Mouse (Mus musculus) urinary bladder, postnatal 14 days (tissue): ENCODE measurements around the gene Lrrc9.

Source experiments
- DNase-seq: peaks from one replicate; pipeline ENCODE4 v3.0.0; 2021; ENCODE audit warnings: low spot score

Gene Lrrc9

DNA sequence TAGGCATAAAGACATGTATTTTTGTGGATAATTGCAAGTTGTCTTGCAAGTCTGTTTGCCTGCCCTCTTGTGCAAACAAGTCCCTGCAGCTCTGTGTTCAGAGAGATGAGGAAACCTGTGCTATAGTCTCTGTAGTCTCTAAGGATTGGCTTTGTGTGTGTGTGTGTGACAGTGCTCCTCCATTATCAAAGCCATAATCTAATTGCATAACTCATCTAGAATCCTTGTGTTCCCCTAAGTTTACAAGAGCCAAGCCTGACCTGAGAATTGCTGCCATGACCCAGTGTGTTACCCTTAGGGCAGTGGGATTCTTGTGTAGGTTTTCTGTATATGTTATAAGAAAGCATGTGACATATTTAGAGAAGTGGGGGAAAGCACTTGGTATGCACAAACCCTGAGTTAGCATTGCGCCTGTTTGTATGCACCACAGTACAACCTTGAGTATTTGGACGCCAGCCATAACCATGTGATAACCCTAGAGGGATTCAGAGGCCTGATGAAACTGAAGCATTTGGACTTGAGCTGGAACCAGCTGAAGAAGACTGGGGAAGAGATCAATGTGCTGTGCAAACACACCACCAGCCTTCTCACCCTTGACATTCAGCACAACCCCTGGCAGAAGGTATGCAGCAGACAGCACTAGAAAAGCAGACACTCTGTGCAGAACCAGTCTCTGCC lies 35.2 kb downstream of the Lrrc9 start:
- DNase-seq = no peak

DNA sequence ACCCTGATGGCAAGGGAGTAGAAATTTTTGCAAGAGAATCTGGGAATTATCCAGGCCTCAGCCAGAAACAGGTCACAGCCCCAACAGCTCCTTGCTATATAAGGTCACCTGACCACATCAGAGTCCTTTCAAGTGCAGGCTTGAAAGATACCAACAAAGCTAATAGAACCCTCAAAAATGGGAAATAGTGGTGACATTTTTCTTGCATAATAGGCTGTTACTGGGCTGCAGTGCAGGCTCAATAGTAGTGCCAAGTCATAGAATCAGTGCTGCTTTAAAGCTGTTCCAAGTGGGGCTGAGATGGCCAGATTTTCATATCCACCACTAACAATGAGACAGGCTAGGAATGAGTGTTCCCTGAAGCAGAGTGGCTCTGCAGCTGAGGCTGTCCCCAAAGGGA lies 40.6 kb downstream of the Lrrc9 start:
- DNase-seq = no peak

DNA sequence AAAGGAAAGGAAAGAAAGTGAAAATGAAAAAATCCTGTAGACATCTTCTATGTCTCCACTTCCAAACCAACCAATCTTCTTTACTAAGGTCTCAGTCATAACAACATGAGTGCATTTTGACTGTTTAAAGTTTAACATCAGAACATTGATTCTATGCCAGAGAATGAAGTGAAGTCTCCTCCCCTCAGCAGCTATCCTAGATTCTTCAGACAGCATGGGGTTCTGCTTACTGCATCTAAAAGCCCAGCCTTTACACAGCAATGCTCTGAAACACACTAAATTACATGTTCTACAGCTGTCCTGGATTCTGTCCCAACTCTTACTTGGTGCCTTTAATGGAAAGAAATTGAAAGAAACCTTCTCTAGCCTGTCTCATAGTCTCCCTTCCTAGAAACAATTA lies 43.2 kb downstream of the Lrrc9 start:
- no peak for DNase-seq

DNA sequence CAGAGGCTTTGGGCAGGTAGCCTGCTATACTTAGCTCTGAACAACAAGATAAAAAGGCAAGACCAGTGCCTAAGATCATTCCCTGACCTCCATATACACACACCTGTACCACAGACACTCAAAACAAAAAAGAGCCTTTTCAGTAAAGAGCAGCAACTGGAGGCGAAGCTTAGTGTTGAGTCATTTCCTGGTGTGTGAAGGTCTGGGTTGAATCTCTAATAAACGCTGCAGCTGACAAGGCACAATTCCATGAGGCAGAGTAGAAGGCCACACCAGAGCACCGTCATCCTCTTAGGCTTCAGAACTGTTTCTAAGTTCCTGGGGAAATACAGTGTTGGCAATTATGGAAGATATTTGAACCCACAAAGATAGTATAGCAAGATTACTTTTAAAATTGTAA lies 45.8 kb downstream of the Lrrc9 start:
- DNase-seq = no peak

DNA sequence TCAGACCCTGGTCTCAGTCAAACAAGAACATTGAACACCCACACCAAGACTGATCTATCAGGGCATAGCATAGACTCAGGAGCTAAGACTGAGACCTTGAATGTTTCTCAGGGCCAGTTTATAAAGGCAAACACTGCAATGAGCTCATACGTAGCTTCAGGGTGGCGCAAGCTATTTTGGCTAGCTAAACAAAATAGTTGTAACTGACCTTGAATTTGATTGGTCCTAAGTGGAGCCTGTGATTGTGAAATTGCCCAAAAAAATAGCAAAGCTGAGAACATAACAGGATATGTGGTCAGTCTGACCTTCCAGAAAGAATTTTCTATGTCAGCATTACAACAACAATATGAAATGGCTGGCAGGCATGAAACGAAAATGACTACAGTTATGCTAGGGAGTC lies 48.3 kb downstream of the Lrrc9 start:
- no peak for DNase-seq

DNA sequence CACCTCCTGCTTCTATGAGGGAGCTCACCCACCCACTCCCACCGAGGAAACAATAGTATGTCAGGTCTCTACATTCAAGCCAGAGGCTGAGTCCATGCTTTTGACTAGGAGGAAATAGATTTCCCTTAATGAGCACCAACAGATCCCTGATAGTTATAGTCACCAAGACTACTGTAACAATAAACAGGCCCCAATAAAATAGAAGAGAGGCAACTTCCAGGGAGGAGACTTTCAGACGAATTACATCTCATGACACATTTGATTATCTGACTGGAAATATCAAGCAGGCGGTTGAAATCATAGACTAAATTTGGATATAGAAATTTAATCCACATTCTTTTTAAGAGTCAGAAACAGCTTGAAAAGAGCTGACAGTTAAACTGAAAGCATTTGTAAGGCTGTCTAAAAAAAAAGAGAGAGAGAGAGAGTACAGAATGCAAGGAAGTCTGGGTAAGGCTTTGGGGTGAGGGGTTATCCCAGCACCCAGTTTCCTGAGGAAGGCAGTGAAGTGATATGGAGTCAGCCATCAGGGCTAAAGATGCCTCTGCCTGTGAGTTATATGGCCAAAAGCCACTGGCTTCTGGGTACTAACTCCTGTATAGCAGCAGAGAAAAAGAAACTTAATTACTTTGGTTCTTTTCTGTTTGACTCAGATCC lies 49.5 kb downstream of the Lrrc9 start:
- DNase-seq = no peak

GRCm38 (mm10) chr12:72496866-72497600 lies 55.4 kb downstream of the Lrrc9 start:
- no peak for DNase-seq

DNA sequence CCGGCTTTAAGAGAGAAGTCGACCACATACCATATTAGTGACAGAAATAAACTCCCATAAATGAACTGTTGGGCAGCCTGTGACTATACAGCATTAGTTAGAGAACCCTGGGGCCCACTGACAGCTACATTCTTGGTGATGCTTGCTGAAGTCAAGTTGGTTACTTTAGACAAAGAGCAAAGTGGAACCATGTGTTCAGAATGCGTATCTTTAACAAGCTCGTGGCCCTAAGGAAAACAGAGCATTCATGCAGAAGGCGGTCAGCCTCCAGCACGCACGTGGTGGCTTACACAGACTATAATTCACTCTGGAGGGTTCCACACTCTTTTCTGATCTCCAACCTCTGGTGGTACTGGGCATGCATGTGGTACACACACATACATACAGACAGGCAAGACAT lies 67.9 kb downstream of the Lrrc9 start:
- no peak for DNase-seq

DNA sequence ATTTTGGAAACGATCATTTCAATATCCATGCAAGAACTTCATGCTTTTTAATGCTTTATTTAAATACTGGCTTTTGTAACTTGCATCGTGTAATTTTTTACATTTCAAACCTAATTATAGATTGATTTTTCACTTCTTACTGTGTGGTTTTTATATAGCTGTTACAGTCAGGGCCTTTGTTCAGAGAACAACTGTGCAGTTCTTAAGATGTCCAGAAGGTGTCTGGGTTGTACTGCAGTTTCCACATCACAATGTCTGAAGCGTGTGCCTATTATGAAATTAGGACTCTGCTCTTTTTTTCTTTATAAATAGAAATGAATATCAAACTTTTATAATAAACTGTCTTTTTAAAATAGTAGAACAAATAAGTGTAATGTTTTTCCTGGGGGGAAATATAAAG lies 73.8 kb downstream of the Lrrc9 start:
- DNase-seq = no peak

GRCm38 (mm10) chr12:72518114-72518728 lies 76.6 kb downstream of the Lrrc9 start:
- no peak for DNase-seq

GRCm38 (mm10) chr12:72519352-72519751 lies 77.7 kb downstream of the Lrrc9 start:
- DNase-seq = no peak

GRCm38 (mm10) chr12:72519855-72520254 lies 78.2 kb downstream of the Lrrc9 start:
- no peak for DNase-seq

GRCm38 (mm10) chr12:72520645-72521044 lies 79.0 kb downstream of the Lrrc9 start:
- DNase-seq = peak; percentile 72

GRCm38 (mm10) chr12:72525588-72525987 lies 83.9 kb downstream of the Lrrc9 start:
- DNase-seq = no peak

DNA sequence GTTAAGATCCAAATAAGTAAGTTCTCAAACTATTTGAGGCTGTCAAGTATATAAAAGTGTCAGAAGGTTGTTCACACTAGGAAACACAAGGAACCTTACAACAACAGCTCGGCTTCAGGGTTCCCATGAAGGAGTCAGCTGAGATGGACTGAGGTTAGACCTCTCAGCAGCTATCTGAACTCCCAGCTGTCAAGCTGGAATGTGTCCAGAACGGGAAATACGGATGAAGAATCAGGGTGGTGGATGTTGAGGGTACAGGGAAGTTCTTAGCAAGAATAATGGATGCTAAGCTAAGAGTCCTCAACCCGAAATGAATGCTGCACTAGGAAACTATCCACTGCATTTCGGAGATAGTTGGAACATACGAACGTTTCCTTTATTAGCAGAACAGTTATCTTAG lies 90.6 kb downstream of the Lrrc9 start:
- no peak for DNase-seq

GRCm38 (mm10) chr12:72533986-72534385 lies 92.3 kb downstream of the Lrrc9 start:
- no peak for DNase-seq

- DNase-seq = no peak
These were observed 93.9 kb downstream of the Lrrc9 start for GRCm38 (mm10) chr12:72535599-72535998.

DNA sequence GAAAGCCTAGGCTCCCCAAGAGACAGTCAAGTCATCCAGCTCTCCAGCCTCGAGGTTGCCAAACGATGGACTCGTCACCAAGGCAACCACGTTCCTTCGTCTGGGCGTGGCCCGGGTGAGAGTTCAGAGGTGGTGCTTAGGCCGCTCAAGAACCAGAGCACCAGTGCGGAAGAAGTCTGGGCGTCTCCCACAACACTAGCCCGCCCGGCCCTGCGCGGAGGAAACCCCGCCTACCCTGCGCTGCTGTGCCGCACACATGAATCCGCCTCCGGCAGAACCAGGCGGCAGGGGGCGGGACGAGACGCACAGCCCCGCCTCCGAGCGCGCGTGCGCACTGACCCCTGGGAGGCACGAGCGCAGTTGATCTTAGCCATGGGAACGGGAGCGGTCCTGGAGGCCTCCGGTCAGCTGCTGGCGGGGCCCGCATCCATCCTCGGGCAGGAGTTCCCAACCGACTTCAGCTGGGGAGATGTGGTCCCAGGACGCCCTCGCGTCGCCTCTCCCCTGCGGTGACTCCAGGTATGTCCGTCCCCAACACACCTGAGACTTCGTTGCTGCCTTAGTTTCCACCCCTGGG lies 94.4 kb downstream of the Lrrc9 start, which contains the start of gene Pcnx4:
Gene Pcnx4, plus strand, starts transcription at position 363 of the 577 bp plus-strand sequence.
- peak; percentile 98 for DNase-seq

DNA sequence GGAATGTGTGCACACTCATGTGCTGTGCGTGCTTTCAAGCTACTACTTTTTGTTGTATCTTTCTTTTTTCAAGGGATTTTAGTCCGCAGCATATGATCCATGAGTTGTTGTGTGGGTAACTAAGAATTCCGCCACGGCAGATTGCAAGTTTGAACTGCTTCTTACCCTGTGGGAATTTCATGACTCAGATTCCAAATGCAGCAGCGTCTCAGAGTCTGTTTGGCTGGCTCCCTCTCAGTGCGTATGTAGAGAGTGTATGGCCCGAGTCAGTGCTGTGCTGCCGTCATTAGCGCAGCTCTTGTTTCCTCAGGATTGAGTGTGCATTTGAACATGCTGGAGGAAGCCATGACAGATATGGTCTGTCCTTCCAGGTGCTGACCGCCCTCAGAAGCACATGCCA lies 96.9 kb downstream of the Lrrc9 start:
- no peak for DNase-seq

- DNase-seq = no peak
These were observed 112.7 kb downstream of the Lrrc9 start for GRCm38 (mm10) chr12:72554347-72554746.

GRCm38 (mm10) chr12:72564281-72564795 lies 122.7 kb downstream of the Lrrc9 start:
- no peak for DNase-seq
